Mouse (Mus musculus) adrenal gland, adult 2 months (tissue): ENCODE data around the gene Jam3. TPM values are rescaled to one million over a fixed set of nuclear protein-coding genes. Genes with fewer than 3 reads are reported as not detected.

Experiments
- DNase-seq: peaks from one replicate; pipeline ENCODE4 v3.0.0; 2021
- polyA plus RNA-seq: library from polyadenylated mRNA; depleted of rRNA; stranded (reverse); fragments of >200 nt; gene quantifications from 2 replicates; pipeline ENCODE4 v1.2.3, GENCODE M21; 2012
- total RNA-seq, 2 experiments: library from RNA; stranded (reverse); gene quantifications; 2 replicates each; pipeline ENCODE4 v1.2.3; 2021

The Jam3 gene
- total and polyA plus RNA-seq, 3 experiments = 23.5 to 35.7 (median 29.8) TPM

- DNase-seq = no peak
These were observed 44.5 kb downstream of the Jam3 start for GRCm38 (mm10) chr9:27110681-27111080.

DNA sequence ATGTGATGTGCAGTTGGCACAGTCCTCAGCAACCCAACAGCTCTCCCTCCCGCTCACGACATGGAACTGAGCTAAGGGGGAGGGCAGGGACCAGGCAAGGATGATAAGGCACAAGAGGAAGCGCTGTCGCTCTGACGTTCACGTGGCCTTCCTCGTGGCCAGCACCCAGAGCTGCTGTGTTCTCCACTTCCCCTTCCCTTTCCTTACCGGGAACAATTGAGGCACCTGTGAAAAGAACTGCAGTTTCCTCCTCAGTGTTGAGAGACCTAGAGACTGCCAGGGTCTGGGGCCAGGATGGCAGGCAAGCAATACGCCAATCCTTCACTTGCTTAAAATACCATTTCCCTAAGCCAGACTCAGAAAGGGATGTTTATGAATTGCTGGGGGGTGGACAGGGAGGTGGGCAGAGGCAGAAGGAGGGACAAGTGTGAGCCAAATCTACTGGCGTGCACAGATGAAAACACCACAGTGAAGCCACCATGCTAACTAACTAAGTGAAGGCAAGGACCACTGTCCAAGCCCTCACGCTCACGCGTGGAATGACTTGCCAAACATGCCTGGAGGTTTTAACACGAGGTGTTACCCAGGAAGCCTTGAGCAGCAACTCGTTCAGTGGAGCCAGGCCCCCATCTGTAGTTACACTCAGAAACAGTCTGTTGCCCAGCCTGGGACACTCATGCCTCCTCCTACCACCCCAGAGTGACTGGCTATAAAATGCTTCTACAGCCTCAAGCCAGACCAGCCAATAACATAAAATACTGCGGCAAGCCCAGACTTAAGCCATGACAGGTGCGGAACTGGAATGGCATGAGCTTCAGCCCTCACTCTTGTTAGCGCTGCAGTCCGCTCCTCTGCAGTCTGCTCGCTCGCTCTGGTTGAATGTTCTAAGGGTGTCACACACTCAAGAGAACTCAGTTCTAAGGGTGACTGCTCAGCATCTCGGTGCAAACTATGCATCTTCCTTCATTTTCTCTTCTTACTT lies 45.4 kb downstream of the Jam3 start:
- DNase-seq = peak; percentile 81

DNA sequence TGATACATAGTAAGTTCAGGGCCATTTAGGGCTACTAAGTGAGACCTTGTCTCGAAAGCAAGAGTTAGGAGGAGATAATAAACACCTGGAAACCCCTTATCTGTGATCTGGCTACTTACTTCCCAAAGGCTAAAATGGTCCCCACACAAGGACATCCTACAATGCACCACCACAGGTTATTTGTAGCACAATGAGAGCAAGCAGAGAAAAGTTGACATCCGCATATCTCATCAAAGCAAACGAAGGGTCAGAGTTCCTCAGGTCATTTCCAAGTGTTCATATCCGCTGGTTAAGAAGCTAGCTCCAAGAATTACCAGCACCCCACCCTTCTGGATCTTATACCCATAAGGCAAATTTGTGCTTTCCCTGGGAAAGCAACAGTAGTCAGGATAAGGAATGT lies 46.8 kb downstream of the Jam3 start:
- DNase-seq = peak; percentile 42

- DNase-seq = peak; percentile 40
These were observed 49.1 kb downstream of the Jam3 start for GRCm38 (mm10) chr9:27106081-27106480.

- no peak for DNase-seq
These were observed 53.8 kb downstream of the Jam3 start for GRCm38 (mm10) chr9:27101466-27101865.

DNA sequence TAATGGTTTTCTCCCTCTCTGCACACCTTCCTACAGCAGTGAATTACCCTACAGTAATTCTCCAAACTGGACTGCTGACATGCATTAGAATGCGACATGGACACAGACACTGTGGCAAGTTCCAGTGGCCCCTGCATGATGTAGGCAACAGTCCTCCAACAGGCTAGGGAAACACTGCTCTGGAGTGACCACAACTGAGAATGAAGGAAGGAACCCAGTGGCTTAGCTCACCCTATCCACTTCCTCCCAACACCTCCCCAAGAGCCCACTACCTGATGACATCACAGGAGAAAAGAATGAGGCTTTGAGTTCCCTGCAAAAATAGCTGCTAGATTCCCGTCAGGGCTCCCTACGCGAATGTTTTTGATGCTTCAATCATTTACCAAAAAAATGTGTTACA lies 55.7 kb downstream of the Jam3 start:
- DNase-seq = no peak

DNA sequence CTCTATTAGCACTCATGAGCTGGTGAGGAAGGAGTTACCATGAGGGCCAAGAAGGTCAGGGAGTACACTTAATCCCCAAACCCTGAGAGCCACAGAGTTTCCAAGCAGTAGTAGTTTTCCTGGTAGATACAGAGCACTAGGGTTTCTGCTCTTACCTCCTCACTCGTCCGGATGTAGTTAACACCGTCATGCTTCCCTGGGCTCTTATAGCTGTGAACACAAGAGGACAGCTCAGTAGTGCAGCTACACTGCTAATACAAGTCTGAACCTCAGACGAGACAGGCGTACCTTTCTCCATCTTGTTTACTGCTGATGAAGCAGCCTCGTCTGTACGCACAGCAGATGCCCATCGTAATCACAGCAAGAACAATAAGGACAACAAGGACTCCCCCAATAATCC lies 56.7 kb downstream of the Jam3 start:
- DNase-seq = no peak

- peak; percentile 31 for DNase-seq
These were observed 57.1 kb downstream of the Jam3 start for GRCm38 (mm10) chr9:27098092-27098491.

DNA sequence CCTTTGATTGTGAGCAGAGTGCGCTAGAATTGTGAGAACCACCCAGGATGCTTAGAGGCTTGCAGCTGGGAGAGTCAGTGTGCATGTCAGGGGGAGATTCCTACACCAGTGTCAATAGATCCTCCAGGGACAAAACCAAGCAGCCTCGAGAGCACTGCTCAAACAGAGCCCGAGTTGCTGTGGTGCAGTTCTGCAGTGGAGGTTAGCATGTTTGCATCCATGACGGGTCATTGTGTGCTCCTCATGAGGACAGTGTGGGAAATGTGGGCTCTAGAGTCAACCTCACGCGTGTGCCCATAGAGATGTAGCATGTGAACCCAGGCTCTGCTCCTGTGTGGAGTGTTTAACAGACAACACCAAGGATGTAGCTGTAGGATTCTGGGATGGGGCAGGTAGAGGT lies 62.3 kb downstream of the Jam3 start:
- DNase-seq = no peak

- DNase-seq = no peak
These were observed 64.1 kb downstream of the Jam3 start for GRCm38 (mm10) chr9:27090801-27091775.

GRCm38 (mm10) chr9:27090134-27090533 lies 65.1 kb downstream of the Jam3 start:
- DNase-seq = no peak

DNA sequence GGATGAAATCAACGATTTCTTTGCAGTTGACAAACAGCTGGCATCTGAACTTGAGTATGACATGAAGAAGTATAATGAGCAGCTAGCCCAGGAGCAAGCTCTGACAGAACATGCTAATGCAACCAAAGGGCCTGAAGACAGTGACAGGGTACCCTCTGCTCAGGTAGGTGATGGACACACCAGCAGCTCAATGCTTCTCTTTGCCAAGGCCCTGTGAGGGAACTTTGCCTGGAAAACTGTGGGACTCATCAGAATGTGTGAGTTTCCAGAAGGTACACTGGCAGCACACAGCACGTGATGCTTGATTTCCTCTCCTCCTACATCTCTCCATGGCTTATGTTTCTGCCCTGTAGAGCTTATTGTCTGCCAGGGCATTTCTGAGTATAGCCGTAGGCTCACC lies 67.8 kb downstream of the Jam3 start:
- no peak for DNase-seq

DNA sequence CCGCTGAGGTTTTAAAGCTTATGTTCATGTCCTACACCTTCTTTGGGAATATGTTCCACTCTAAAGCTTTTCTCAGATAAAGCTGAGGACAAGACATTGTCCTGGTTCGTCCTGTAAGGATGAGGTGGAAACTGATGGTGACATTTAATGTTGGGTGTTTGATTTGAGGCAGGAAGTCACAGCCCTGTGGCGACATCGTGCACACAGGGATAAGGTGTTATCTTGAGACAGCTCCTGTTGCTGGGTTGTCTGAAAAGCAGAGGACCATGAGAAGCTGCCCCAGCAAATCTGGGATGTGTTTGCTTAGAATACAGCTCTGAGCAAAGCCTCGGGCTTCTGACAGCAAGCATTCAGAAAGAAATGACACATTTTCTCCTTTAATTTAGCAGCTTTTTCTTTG lies 69.0 kb downstream of the Jam3 start:
- no peak for DNase-seq

DNA sequence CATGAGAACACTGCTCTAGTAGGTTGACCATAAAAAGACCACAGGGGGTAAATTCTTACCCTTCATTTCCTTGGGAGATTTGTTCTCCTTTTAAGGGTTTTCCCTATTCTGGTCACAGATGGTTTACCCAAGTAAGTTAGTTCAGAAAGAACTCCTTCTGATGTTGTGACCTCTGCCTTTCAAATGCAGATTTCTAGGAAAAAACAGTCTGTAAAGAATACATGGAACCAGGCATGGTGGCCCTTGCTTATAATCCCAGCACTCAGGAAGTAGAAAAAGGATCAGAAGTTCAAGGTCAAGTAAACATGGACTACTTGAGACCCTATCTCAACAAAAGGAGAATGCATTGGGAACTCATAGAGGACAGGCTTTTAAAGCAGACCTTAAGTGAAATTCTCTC lies 79.4 kb downstream of the Jam3 start:
- no peak for DNase-seq

GRCm38 (mm10) chr9:27074677-27075076 lies 80.5 kb downstream of the Jam3 start:
- DNase-seq = no peak

DNA sequence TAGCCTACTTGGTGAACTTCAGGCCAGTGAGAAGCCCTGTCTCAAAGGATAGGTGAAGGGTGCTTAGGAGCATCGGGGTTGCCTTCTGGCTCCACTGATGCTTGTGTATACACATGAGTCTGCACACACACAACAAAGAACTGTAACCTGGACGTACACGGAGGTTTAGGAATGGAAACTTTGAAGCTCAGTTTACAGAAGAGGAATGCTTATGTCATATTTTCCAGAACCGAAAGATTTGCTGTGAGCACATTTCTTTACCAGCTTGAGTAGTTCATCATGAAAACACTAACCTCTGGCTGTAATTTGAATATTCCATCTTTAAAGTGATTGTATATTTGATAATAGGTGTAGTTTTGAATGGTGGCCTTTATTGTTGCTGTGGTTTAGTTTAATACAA lies 84.3 kb downstream of the Jam3 start:
- no peak for DNase-seq

GRCm38 (mm10) chr9:27058341-27058740 lies 96.9 kb downstream of the Jam3 start:
- no peak for DNase-seq

GRCm38 (mm10) chr9:27049492-27049891 lies 105.7 kb downstream of the Jam3 start:
- DNase-seq = no peak
